Mouse (Mus musculus) spleen, adult 2 months (tissue): Measurements from ENCODE around the gene Nms. TPM values are rescaled to one million over a fixed set of nuclear protein-coding genes. Genes with fewer than 3 reads are reported as not detected.

Experiments
- DNase-seq, 2 experiments: peaks; one replicate each; pipeline versions ENCODE4 v3.0.0 to v3.0.0-alpha.2; 2012 to 2021; ENCODE audit warnings: low spot score in 2 of 2, low read depth in 1 of 2
- H3K27ac ChIP-seq: fragments of 200-500 bp; 2 replicates; pipeline ENCODE4 v1.5.1; 2012; ENCODE audit warnings: low read length, inconsistent platforms; ENCODE audit not compliant: insufficient read depth
- H3K27me3 ChIP-seq: fragments of 200-500 bp; 2 replicates; pipeline ENCODE4 v1.6.1; 2012; ENCODE audit warnings: mild to moderate bottlenecking, moderate library complexity, low read length, inconsistent platforms; ENCODE audit not compliant: control insufficient read depth, insufficient read depth
- H3K36me3 ChIP-seq: fragments of 200-500 bp; 2 replicates; pipeline ENCODE4 v1.6.1; 2012; ENCODE audit warnings: mild to moderate bottlenecking, low read length, inconsistent platforms; ENCODE audit not compliant: control insufficient read depth, insufficient read depth
- H3K4me1 ChIP-seq: fragments of 200-500 bp; 2 replicates; pipeline ENCODE4 v1.6.1; 2011; ENCODE audit warnings: inconsistent platforms; ENCODE audit not compliant: control insufficient read depth, insufficient read depth, insufficient read length
- H3K4me3 ChIP-seq: fragments of 200-500 bp; 2 replicates; pipeline ENCODE4 v1.5.1; 2011; ENCODE audit warnings: mild to moderate bottlenecking, inconsistent platforms; ENCODE audit not compliant: insufficient read depth, insufficient read length; ENCODE audit errors: extremely low read depth
- CTCF ChIP-seq: fragments of 200-500 bp; IDR thresholded peaks from 2 replicates; pipeline ENCODE4 v1.5.1; 2011; ENCODE audit warnings: mild to moderate bottlenecking, inconsistent platforms; ENCODE audit not compliant: insufficient read depth, insufficient read length, insufficient replicate concordance; ENCODE audit errors: extremely low read depth
- POLR2A ChIP-seq: fragments of 200-500 bp; IDR thresholded peaks from 2 replicates; pipeline ENCODE4 v1.6.1; 2011; ENCODE audit warnings: low read depth, low read length, inconsistent platforms
- WGBS: fragments of 180-500 bp; shearing (Covaris S2); methylation state at CpG from one replicate; pipeline ENCODE4 v1.1.7; 2018; 5-methylcytosine and 5-hydroxymethylcytosine counted together
- polyA plus RNA-seq: library from polyadenylated mRNA; depleted of rRNA; stranded (reverse); fragments of >200 nt; gene quantifications from 2 replicates; pipeline ENCODE4 v1.2.3, GENCODE M21; 2012

Nms gene
- polyA plus RNA-seq, 1 experiment: not detected

DNA sequence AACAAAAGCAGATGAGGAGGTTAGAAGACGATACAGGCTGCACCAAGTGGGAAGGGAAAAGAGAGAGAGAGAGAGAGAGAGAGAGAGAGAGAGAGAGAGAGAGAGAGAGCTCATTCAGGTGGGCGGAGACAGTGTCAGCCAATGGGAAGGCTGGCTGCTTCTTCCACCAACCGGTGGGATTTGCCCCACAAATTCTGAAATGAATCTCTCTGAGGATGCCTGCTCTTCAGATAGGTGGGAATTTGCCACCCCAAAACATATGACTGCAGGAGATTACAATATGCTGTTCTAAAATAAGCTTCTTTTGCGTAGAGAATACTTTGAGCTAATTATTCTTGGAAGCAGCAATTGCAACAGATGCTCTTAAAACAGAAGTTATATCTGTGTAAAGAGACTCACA, 9.5 kb upstream of the Nms start:
- Histone ChIP-seq H3K27ac (no peak overlapping the region), H3K36me3 (no peaks in the 10 kb centered on the region), H3K4me1 (no peaks in the 10 kb centered on the region), H3K27me3 (no peaks in the 10 kb centered on the region), H3K4me3 (no peak overlapping the region)
- 72% methylated on average over 4 of the region's 4 CpGs for WGBS
- no peak for DNase-seq
- TF ChIP-seq CTCF (no peak), POLR2A (no peak)

GRCm38 (mm10) chr1:38930767-38931166, 8.2 kb upstream of the Nms start:
- H3K4me3 ChIP-seq: no peak overlapping the region
- no peaks in the 10 kb centered on the region for H3K36me3 ChIP-seq
- DNase-seq: no peak
- TF ChIP-seq POLR2A (no peak), CTCF (no peak)
- H3K27me3 ChIP-seq: no peaks in the 10 kb centered on the region
- no peaks in the 10 kb centered on the region for H3K4me1 ChIP-seq
- H3K27ac ChIP-seq: no peak overlapping the region
- WGBS: 76% methylated on average over 8 of the region's 8 CpGs

DNA sequence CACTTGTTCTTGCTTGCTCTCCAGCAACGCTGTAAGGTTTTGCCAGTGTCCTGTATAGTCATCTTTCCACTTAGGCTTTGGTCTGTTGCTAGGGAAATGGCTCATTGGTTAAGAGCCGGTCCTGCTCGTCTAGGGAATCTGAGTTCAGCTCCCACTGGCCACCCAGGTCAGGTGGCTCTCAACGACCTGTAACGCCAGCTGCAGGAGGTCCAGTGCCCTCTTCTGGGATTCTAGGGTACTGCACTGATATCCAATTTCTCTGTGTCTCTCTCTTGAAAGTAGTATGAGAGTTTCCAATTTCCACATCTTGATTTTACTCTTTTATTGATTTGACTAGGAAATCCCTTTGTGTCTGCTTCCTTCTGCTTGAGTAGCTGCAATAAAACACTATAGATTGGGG, 4.3 kb upstream of the Nms start:
- WGBS: 37% methylated on average over 5 of the region's 5 CpGs
- peak in 1 of 2 experiments; percentile 22 for DNase-seq
- Histone ChIP-seq H3K27me3 (no peaks in the 10 kb centered on the region), H3K4me1 (no peaks in the 10 kb centered on the region), H3K27ac (no peak overlapping the region), H3K4me3 (no peak overlapping the region), H3K36me3 (no peaks in the 10 kb centered on the region)
- peak; percentile 44; the same call in 1 of the 2 replicates for TF ChIP-seq CTCF
- TF ChIP-seq POLR2A: no peak

DNA sequence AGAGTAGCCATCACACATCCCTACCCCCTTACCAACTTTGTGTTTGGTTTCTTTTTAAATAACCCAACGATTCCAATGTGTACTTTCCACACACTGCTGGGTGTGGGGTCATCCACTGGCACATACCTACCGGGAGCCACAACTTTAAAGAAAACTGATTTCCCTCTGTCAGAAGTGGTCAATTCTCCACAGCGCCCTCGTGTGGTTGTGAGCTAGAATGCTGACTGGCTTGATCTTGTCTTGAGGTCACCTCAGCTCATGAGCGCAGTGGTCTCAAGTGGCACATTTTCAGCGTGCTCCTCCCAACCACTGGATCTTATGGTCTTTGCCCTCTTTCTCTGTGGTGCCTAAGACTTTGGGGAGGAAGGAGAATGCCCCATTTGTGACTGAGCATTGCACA, 2.2 kb upstream of the Nms start:
- no peaks in the 10 kb centered on the region for H3K27me3 ChIP-seq
- TF ChIP-seq POLR2A (no peak), CTCF (peak; percentile 62; the same call in 1 of the 2 replicates)
- no peaks in the 10 kb centered on the region for H3K4me1 ChIP-seq
- no peaks in the 10 kb centered on the region for H3K36me3 ChIP-seq
- no peak overlapping the region for H3K4me3 ChIP-seq
- WGBS: 21% methylated on average over 6 of the region's 6 CpGs
- no peak overlapping the region for H3K27ac ChIP-seq
- peak; percentile 26 to 33 for DNase-seq

DNA sequence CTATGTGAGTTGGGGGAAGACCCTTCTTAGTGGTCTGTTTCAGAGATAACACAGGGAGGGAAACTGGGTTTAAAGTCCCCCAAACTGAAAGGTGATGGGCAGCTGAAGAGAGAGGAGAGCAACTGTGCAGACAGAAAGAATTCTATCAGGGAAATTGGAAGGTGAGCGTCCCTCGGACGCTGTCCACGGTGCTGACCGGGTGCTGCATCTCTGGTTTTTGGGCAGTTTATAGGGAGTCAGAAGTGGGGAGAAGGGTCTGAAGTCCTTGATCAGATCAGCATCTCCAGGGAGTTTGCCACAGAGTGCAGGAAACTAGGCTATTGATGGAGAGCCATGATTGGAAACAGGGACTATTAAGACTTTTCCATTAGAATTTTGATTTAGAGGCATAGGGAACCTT, 659 bp downstream of the Nms start:
- Histone ChIP-seq H3K27ac (no peak overlapping the region), H3K4me1 (no peaks in the 10 kb centered on the region), H3K27me3 (no peaks in the 10 kb centered on the region), H3K4me3 (no peak overlapping the region), H3K36me3 (no peaks in the 10 kb centered on the region)
- 7% methylated on average over 5 of the region's 5 CpGs for WGBS
- TF ChIP-seq CTCF (no peak), POLR2A (no peak)
- no peak for DNase-seq

- Histone ChIP-seq H3K4me3 (no peak overlapping the region), H3K27ac (no peak overlapping the region), H3K27me3 (no peaks in the 10 kb centered on the region), H3K4me1 (no peaks in the 10 kb centered on the region), H3K36me3 (no peaks in the 10 kb centered on the region)
- 85% methylated on average over 3 of the region's 3 CpGs for WGBS
- DNase-seq: no peak
- TF ChIP-seq CTCF: no peak
- TF ChIP-seq POLR2A: no peak
These were observed 17.5 kb downstream of the Nms start for GRCm38 (mm10) chr1:38956457-38956856.

DNA sequence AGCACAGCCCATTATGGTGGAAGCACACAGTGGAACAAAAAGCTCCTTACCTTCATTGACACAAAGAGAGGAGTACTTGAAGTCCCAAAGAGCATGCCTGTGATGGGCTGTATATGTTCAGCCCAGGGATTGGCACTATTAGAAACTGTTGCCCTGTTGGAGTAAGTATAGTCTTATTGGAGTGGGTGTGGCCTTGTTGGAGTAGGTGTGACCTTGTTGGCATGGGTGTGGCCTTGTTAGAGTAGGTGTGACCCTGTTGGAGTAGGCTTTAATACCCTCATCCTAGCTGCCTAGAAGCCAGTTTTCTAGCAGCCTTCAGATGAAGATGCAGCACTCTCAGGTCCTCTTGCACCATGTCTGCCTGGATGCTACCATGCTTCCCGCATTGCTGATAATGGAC, 30.2 kb downstream of the Nms start:
- Histone ChIP-seq H3K27ac (no peak overlapping the region), H3K36me3 (no peaks in the 10 kb centered on the region), H3K4me3 (no peak overlapping the region), H3K4me1 (no peaks in the 10 kb centered on the region), H3K27me3 (no peaks in the 10 kb centered on the region)
- WGBS: 88% methylated on average over 1 of the region's 1 CpGs
- no peak for TF ChIP-seq POLR2A
- TF ChIP-seq CTCF: no peak
- DNase-seq: no peak

DNA sequence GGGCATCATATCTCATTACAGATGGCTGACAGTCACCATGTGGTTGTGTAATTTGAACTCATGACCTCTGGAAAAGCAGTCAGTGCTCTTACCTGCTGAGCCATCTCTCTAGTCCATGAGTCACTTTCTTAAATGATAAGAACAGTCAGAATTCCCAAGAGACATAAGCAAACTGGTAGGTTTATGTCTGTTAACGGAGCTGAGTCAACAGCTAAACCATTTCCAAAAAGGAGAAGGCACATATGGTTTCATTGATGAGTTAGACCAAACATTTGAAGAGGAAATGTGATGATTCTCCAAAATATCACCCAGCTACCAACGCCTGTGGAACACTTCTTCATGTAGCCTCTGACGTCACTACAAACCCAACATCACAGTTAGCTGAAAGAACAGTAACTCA, 32.8 kb downstream of the Nms start:
- Histone ChIP-seq H3K27me3 (0 out of 2 replicates have a peak, but pooled peaks cover 2% of the 10 kb centered on the region), H3K36me3 (no peaks in the 10 kb centered on the region), H3K4me3 (no peak overlapping the region), H3K27ac (no peak overlapping the region), H3K4me1 (no peaks in the 10 kb centered on the region)
- WGBS: 81% methylated on average over 3 of the region's 3 CpGs
- TF ChIP-seq POLR2A (no peak), CTCF (no peak)
- DNase-seq: no peak
